Mouse (Mus musculus) cerebellum, postnatal 25 days (tissue): Measurements from ENCODE around the gene Layn.

ENCODE experiments used
- DNase-seq, 2 experiments: peaks; one replicate each; pipeline ENCODE4 v3.0.0; 2021; ENCODE audit warnings: mixed read lengths in 2 of 2

Gene Layn

DNA sequence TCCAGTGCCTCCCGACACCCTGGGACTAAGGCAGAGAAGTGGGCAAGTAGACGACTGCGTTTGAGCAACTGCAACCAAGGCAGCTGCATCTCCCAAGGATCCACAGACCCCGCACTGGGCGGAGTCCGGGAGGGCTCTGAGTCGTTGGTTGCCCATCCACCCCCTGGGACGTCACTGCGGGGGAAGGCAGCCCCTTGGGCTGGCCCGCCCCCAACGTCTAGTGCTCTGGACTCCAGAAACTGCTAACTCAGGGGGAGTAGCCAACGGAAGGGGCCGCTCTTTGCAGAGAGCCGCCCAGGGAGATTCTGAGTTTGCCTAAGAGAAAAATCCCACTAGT, at the start of gene Layn:
Gene Layn (minus strand): TSS at position 116 of the 337 bp plus-strand sequence.
- peak; percentile 42 to 56 for DNase-seq

DNA sequence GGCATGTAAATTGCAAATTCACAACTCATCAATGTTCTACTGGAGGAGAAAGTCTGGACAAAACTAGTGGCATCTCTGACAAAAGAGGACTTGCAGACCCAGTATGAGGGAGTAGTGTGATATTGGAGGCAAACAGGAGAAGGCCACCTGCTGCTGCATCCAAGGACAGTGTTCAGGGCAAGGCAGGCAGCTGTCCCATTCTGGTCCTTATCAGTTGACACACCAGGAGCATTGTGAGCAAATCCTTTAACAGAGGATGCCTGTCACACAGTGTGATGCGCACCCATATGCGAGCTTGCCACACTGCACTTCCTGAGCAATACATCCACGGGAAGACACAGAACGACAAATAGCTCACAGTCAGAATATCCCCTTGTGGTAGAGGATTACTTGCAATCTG, 37.9 kb upstream of the Layn start:
- DNase-seq = no peak

DNA sequence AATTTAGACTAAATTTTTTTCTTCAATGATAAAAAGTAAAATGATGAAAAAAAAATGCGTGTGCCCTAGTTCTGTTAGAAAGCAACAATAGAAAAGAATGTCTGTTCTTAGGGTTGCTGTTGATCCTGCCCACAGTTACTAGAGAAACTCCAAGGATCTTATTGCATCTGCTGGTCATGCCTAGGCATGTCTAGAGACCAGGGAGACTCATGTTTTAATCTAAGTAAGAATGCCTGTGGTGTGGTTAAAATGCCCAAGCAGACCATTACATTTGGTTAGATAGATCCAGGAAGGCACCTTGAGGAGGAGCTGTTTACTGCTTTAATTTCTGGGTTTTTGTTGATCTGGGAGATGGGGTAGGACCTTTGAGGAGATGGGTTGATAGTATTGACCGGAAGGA, 28.9 kb upstream of the Layn start:
- no peak for DNase-seq

DNA sequence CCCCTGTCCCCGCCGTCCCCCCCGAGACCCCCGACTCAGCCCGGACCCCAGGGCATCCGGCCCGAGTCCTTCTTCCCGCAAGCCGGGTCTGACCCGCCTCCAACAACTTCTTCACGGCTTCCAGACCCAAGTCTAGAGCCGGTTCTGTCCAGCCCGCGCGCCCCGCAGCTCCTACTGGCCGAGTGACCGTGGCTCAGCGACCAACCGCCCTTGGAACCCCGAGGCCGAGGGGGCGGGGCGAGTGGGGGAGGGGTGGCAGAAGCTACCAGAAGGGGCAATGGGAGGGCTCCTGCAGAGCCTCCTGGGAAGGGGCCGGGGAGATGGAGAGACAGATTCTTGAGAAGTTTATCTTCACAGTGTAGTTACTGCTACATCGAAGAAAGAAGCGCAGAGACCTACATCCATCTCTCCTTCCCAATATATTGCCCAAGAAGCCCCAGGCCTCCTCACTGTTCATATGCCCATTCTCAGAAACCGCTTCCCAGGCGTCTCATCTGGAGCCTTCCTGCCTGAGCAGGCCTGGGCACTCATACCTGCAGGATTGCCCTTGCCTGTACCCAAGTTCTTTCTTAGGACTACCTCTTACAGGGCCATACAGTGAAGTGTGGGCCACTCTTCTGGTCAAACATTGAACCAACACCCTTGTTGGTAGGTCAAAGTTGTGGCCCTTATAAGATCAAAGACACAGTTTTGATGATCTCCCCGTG, 27.1 kb upstream of the Layn start:
- peak; percentile 40 to 68 for DNase-seq

DNA sequence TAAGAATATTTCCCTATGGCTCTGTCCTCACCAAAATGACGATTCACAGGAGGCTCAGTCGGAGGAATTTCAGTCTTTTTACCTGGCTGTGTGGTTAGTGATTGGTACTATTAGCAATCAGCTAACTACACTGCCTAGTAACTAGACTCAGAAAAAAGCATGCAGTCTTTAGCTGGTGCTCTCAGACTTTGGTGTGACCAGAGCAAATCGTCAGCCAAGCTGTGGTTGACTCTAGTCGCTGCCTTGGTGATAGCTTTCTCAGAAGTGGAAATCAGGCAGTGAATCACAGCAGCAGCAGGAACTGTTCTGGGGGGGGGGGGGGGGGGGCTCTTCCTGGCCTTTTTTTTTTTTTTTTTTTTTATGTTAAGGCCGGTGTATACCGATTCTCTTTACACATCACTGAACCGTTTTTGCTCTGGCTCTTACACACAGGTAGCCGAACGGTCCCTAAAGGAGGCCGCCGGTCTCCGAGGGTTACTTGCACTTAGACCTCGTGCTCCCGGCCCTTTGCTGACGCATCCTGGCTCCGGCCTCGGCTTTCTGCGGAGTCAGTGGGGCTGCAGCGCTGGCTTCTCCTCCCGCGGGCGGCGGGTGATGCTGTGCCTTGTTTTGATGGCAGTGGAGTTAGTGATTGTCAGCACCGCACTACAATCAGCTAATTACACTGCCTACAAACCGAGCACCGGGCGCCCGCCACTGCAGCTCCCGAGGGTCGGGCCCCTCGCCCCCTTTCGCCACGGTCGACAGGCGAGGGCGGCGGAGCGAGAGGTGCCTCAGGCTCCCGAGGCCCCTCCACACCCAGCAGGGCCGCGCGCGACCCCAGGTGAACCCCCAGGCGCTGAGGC, 26.3 kb upstream of the Layn start:
- DNase-seq = peak; percentile 59 to 72

DNA sequence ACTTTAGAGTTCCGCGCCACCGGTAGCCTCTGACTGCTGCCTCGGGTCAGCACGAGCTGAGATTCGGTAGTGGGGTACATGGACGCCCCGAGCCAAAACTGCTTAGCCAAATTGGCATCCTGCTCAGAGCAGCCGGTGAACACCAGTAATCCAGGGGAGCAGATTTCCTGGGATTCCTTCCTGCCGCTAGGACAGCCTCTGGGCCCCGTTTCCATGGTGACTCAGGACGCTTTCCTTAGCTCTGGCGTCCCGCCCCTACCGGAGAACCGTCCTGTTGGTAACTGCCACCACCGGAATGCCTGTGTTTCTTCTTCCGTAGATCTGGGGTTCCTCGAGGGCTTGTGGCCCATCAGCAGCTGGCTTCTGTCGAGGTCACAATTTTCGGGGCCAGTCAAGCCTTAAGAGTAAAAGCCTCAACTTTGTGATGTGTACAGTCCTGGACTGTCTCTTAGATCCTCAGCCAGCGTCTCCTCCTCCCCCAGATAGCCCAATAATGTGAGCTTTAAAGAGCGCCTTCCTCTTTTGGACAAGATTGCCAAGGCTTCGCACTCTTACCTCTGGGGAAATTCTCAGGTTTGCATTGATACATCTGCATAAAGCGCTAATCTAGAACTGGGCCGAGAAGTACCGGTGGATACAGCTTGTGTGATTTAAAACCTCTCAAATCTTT, 25.0 kb upstream of the Layn start, which contains the start of gene 4833427G06Rik:
Gene 4833427G06Rik (minus strand): TSS at position 323 of the 670 bp plus-strand sequence.
- DNase-seq = peak; percentile 52 to 70

DNA sequence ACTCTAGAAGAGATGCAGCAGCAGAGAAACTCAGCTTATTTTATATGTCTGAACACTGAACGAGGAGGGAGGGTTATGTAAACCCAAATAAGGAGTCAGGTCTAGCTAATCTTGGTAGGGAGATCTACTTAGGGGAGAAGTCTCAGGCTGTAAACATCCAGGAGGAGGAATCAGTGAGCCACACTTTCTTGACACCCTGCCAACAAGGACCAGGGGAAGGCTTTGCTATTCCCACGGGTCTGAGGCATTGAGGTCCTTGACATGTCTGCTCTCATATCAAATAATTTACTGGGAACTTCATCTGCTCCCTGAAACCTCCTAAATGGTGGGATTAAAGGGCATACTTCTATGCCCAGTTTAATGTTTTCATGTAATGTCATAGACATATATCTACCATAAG, 19.4 kb upstream of the Layn start:
- no peak for DNase-seq

DNA sequence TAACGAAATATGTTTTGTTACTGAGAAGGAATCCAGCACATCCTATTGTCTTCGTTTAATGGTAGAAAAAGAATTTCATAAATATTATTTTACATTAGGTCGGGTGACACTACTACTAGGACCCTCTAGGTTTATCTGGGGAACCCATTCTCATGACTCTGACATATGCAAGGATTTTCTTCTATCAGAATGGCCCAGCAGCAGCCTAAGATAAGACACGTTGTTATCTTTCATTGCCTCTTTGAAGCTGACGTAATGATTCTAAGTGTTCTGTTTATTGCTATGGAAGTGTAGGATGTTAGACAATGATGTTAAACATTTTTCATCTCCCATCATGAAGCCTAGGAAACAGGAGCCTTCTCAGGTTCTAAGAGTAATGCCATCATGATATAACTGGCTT, 16.8 kb upstream of the Layn start:
- DNase-seq = no peak

DNA sequence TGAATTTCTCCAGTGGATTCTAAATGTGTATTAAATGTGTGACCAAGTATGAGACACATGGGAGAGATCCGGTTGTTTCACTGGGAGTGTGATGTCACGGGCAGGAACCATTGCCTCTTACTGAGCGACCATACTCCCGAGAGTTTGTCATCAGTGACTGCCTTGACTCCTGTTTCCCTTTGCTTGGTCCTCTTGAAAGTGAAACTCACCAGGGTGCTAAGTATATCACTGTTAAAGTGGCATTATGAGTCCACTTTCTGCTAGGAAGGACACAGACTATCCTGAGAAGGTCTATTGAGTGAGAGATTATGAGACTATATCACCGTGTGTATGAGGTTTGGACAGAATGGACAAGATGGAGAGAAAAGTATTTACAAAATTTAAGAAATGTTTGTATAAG, 4.7 kb upstream of the Layn start:
- DNase-seq = no peak

DNA sequence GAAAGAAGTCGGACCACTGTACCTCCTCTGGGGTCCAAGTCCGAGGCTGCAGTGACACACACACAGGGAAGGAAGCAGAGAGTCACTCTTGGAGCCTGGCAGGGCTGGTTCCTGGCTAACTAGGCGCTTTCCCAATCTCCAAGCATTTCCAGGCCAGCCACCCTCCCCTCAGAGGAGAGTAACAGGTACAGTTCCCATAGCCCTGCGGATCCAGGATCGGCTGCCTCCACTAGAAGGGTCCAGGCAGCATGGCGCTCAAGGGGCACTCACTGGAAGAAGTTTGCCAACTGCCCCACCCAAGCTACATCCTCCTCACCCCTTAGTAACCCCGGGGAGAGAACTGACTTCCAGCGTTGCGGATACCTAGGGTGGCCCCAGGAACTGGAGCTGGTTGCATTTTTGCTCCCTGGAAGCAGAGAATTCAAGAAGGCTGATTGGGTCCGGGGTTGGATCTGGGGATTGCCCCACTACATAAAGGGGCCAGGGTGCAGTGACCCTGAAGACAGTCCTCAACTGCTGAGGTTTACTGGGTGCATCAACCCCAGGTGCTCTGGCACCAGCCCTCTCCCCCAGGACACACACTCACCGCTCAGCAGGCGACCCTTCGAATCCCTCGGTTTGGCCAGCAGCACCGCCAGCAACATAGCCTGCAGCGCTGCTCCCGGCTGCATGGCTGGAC, 455 bp downstream of the Layn start:
- peak; percentile 58 to 59 for DNase-seq

DNA sequence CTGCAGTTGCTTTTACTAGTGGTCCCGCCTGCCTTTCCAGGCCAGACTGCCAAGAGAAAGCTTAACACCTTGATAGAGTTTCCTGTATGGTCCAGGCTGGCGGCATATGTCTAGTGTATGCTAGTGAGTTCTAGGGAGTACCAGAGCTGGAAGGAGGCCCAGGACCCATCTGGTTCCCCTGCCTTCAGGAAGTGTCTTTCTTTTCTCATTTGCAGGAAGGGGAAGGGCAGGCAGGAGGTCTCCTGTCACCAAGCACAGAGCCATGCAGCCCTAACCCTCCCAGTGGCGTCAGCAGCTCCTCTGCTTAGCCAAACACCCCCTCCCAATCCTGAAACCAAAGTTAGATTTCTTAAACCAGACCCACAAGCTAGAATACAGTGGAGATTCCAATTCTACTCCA, 1.1 kb downstream of the Layn start:
- DNase-seq = peak; percentile 72 to 79

DNA sequence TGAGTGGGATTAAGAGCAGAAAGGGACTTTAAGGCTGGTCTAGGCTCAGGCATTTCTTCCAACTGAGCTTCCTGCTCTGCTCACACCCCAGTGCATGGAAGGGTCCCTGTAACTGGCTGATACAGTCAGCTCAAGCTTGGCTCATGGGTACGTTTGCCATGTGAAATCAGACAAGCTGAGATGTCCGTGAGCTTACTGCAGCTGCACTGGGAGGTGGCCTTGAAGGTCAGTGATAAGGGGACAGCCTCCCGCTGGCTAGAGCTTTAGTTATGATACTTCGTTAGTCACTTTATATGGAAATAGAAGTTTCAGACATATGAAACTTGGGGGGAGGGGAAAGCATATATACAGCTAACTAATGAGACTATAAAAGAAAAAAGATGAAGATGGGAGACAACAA, 6.1 kb downstream of the Layn start:
- no peak for DNase-seq

DNA sequence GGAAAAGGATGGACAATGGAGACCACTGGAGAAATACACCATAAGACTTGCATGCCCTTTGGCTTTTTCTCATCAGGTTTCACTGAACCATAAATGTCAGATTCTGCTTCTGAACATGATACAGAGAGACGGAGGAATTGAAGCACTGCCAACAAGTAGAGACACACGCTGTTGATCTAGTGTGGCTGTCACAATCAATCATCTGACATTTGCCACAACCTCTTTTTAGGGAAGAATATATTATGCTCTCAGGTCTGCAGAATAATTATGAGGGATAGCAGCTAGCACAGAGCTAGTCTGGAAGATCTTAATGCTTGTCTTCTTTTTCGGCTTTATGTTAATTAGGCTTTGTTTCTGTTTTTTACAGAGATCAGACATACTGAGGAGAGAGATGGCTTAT, 8.7 kb downstream of the Layn start:
- no peak for DNase-seq

DNA sequence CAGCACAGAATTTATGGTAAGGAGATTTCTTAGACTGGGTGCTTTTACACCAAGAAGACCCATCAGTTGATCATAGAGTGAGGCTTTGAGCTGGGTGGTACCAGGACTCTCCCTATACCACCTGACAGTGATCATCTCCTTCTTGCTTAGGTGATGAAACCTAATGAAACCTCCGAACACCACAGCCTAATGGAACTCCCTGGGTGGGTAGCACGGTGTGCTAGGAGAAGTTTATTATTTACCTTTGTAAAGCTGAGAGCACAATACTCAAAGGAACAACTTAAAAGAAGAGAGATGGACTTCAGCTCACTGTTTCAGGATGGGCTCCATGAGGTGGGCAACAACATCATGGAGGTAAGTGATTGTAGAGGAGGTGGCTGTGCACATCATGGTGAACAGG, 16.3 kb downstream of the Layn start, which contains the start of gene Btg4:
Gene Btg4 (plus strand): TSS at position 301 of the 400 bp plus-strand sequence.
- DNase-seq = no peak

DNA sequence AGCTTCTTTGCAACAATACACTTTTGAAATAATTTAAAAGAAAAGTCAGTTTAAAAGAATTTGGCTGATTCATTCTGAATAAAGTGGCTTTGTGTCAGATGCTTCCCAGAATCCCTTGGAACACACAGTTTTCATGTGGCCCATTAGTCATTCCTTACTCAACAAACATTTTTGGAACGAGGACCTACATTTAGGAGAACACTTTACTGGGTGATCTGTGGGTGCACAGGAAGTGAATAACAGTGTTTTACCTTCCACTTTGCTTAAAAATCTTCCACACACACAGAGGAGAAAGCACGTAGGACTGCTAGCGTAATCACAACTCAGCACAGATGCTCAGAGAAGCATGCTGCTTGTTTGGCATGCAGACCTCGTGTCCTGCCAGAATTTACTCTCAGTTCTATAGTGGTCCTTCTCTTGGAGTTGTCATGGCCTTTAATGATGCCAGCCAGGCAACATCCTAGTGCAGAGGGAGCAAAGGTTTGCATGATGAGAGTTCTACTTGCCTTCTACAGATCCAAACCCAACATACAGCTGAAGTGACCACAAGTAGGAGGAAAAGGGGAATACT, 17.9 kb downstream of the Layn start:
- no peak for DNase-seq

DNA sequence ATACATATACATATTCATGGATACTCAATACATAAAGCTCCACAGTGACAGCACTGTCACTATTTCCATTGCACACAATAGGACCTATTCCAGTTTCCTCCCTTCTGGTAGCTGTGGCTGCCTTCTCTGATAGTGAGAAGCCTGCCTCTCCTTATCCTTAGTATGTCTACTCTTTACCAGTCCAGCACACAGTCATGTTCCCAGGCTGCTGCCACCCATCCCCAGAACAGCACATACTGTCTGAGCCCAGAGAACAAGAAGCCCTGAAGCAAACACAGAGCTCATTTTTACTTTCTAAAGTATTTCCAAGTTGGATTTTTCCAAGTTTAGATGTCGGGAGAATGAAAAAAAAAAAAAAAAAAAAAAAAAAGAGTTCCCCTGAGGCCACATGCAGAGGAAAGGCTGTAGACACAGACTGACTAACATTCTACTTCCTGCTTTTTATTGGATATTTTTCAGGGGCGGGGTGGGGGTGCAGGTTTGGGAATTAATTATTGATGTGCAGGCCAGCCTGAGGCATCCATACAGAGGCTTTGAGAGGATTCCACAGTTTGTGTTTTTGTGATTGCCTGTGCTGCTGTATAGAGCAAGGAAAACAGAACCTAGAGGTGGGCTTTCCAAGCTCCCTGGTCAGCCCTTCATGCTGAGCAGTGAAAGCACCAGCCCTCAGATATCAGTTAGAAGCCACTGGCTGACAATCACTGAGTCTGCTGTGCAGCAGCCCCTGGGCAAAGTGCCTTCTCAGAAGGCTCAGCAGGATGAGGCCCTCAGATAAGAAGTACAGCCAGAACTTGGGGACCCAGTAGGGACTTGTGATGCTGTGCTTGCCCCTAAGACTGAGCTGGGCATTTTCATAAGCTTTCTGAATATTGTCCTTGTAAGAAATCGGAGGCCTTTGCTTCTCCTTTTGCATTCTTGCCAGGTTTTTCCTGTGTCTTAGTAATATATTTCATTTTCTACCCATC, 20.3 kb downstream of the Layn start:
- no peak for DNase-seq

DNA sequence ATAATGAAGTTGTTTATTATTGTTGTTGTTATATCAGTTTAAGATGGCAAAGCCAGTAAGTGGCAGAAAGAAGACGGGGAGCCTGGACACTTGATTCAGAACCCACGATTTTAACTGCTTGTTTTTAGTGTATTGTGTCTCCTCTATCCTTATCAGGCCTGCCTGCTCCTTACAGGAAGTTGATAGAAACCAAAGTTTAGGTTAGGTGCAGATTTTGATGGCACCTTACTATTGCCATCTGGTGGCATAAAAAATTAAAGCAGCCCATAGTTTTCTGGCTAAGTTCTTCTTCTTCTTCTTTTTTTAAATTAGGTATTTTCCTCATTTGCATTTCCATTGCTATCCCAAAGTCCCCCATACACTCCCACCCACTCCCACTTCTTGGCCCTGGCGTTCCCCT, 24.7 kb downstream of the Layn start:
- no peak for DNase-seq

DNA sequence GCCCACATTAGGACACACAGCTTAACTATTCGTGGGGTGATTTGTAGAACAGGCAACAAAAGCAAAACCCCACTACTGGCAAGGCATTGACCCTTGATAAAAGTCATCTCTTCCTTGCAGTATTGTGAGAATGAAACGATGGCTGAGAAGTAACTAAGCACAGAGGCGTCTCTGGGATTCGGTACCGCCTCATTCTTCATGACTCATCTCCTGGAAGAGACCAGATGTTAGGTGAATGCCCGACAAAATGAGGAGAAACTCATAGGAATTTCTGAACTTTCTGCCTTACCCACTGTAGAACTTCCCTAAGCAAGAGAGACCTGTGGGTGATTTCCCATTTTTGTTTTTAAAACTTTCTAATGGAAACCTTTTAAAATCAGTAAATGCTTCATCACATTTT, 34.8 kb downstream of the Layn start:
- DNase-seq = no peak

DNA sequence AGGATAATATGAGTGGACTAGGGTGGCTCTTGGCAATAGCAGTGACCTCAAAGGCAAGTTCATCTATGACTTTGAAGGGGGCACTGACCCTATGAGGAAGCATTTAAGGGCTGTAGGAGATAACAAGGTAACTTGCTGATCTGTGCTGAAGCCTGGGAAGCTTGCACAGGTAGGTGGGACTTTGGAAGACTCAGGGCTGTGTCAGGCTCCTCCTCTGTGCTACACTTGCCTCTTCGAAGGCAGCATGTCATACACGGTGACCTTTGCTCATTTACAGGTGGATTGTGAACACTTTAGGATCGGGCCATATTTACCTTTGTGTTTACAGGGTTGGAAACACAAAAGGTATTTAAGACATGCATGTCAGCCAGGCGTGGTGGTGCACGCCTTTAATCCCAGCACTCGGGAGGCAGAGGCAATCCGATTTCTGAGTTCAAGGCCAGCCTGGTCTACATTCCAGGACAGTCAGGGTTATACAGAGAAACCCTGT, 35.4 kb downstream of the Layn start:
- no peak for DNase-seq

DNA sequence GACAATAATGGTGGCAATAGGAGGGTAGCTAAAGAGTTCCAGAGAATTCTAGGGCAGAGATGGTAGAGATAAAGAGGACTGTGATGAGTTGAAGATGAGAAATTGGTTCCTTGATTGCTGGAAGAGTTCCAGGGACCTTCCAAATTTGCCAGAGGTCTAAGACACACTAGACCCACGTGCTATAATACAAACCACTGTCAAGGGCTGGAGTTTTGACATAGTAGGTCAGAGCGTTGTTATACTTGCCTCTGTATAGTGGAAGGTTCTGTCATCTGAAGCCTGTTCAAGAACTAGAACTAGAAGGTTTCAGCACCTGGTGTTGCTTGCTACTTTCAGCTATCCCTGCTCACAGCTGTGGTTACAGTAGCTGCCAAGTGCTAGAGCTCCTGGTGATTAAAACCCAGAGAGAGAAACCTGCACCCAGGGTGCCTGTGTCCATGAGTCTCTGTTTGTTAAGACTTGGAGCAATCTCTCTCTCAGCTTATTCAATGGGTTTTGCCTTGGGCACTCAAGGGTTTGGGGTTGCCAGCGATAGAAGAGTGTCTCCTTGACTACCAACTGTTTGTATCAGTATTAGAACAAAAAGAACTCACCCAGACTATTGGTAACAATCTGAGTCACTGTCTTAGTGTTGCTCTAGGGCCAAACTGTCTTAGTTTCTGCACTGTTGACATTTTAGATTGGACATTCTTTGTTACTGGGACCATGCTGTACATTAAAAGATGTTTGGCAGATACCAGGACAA, 43.9 kb downstream of the Layn start:
- DNase-seq = no peak

DNA sequence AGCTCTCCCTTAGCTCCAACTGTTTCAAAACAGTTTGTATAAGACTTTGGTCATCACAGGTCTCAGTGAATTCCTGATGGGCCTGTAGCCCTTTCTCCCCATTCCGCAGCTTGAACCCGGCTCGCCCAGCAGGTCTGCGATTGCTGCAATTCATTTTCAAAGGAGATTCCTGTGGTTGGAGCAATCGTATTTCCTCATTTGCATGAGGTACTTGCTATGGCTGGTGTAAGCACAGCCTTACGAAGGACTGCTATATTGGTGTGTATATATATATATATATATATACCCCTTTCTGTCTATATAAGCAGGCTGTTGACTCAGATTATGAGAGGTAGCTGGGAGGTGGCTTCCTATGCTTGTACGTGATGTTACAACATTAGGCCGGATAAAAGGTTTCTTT, 44.6 kb downstream of the Layn start:
- DNase-seq = no peak
